Mouse (Mus musculus): ENCODE data around the gene Ttc13.

GRCm38 (mm10) chr8:124695424-124696100, 26.2 kb downstream of the Ttc13 start:
- TF ChIP-seq CTCF (IDR thresholded peaks at IDR 0.05; ENCODE audit: control insufficient read depth, insufficient read depth, insufficient read length) (no peak), CEBPB (IDR thresholded peaks at IDR 0.05; ENCODE audit: low read depth) (no peak), MYOD1 (IDR thresholded peaks at IDR 0.05; ENCODE audit: control insufficient read depth, insufficient read length, low read depth) (no peak), USF1 (IDR thresholded peaks at IDR 0.05; ENCODE audit: low read depth) (no peak), MAX (IDR thresholded peaks at IDR 0.05) (no peak), FOSL1 (IDR thresholded peaks at IDR 0.05; ENCODE audit: insufficient read depth, low read length, poor library complexity, severe bottlenecking) (no peak)
